Mouse (Mus musculus): Measurements from ENCODE around the gene Cmip.

Cmip gene

GRCm38 (mm10) chr8:117345376-117345775 lies 88.5 kb downstream of the Cmip start:
- DNase-seq (ENCODE audit: low read depth, low spot score) = no peak

- DNase-seq (ENCODE audit: low read depth, low spot score) = no peak
Observed at GRCm38 (mm10) chr8:117347556-117347955, 90.7 kb downstream of the Cmip start.

- DNase-seq (ENCODE audit: low read depth, low spot score) = no peak
Observed at GRCm38 (mm10) chr8:117348718-117349394, 92.0 kb downstream of the Cmip start.

- DNase-seq (ENCODE audit: low read depth, low spot score) = no peak
Observed at GRCm38 (mm10) chr8:117349541-117349940, 92.7 kb downstream of the Cmip start.

GRCm38 (mm10) chr8:117352098-117352497 lies 95.2 kb downstream of the Cmip start:
- DNase-seq (ENCODE audit: low read depth, low spot score) = no peak

- DNase-seq (ENCODE audit: low read depth, low spot score) = no peak
Observed at GRCm38 (mm10) chr8:117355111-117355831, 98.4 kb downstream of the Cmip start.

- DNase-seq (ENCODE audit: low read depth, low spot score) = no peak
Observed at GRCm38 (mm10) chr8:117356109-117356672, 99.3 kb downstream of the Cmip start.

GRCm38 (mm10) chr8:117357491-117358467 lies 100.9 kb downstream of the Cmip start:
- no peak for DNase-seq (ENCODE audit: low read depth, low spot score)

- no peak for DNase-seq (ENCODE audit: low read depth, low spot score)
Observed at GRCm38 (mm10) chr8:117360172-117360930, 103.5 kb downstream of the Cmip start.

- no peak for DNase-seq (ENCODE audit: low read depth, low spot score)
Observed at GRCm38 (mm10) chr8:117361595-117362437, 105.0 kb downstream of the Cmip start.

GRCm38 (mm10) chr8:117362438-117362726 lies 105.5 kb downstream of the Cmip start:
- no peak for DNase-seq (ENCODE audit: low read depth, low spot score)

GRCm38 (mm10) chr8:117363291-117363690 lies 106.4 kb downstream of the Cmip start:
- DNase-seq (ENCODE audit: low read depth, low spot score) = no peak

- no peak for DNase-seq (ENCODE audit: low read depth, low spot score)
Observed at GRCm38 (mm10) chr8:117364374-117365160, 107.7 kb downstream of the Cmip start.

- DNase-seq (ENCODE audit: low read depth, low spot score) = no peak
Observed at GRCm38 (mm10) chr8:117366475-117366874, 109.6 kb downstream of the Cmip start.

- DNase-seq (ENCODE audit: low read depth, low spot score) = no peak
Observed at GRCm38 (mm10) chr8:117367441-117367840, 110.6 kb downstream of the Cmip start.

- DNase-seq (ENCODE audit: low read depth, low spot score) = no peak
Observed at GRCm38 (mm10) chr8:117368781-117369180, 111.9 kb downstream of the Cmip start.

GRCm38 (mm10) chr8:117370009-117370408 lies 113.1 kb downstream of the Cmip start:
- no peak for DNase-seq (ENCODE audit: low read depth, low spot score)

- DNase-seq (ENCODE audit: low read depth, low spot score) = no peak
Observed at GRCm38 (mm10) chr8:117371189-117371588, 114.3 kb downstream of the Cmip start.

GRCm38 (mm10) chr8:117372070-117372469 lies 115.2 kb downstream of the Cmip start:
- DNase-seq (ENCODE audit: low read depth, low spot score) = no peak
